Mouse (Mus musculus) cerebellum, adult 9-11 months (tissue): ENCODE results near the gene Zfp937.
"Not testable (repeated sequence)": the region's sequence is repeated elsewhere in the genome, so short reads cannot be mapped to it uniquely, and the experiment has no call there.

Source experiments
- DNase-seq: peaks from one replicate; pipeline ENCODE4 v3.0.0; 2022

Zfp937 gene

GRCm38 (mm10) chr2:150217600-150218362 is at the start of gene Zfp937:
Zfp937 (plus strand) TSS chr2:150218073.
- DNase-seq = peak; percentile 92

DNA sequence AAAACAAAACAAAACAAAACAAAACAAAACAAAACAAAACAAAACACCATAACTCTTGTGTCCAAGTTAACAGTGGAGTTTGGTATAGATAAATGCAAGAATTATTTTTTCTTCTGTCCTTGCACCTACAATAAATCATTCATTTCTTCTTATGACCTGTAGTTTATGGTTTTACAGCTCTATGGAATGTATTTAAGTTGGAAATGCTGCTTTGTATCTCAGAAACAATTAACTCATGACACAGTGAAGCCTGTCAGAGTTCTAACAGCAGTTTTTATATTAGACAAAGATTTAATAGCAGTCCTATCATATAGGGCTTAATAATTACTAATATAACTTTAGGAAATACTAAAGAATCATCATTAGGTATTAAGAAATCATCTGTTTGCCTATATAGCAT is 44.0 kb upstream of the Zfp937 start:
- no peak for DNase-seq

DNA sequence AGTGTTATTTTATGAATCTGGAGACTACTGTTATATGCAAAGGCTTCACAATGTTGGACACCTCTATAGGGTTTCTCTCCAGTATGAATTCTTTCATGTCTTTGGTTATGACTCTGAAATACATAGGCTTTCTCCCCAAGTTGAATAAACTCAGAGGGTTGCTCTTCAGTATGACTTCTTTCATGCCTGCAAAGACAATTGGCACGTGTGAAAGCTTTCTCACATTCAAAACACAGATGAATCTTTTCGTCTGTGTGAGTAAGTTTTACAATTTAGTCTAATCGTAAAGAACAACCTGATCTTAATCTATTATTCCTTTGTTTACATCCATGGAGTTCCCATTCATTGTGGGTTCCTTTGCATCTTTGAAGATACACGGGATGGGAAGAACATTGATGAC is 38.3 kb upstream of the Zfp937 start, which contains the start of gene Gm10770:
Gene Gm10770 (minus strand): TSS at position 101 of the 400 bp plus-strand sequence.
- not testable (repeated sequence) for DNase-seq

- not testable (repeated sequence) for DNase-seq
Observed at GRCm38 (mm10) chr2:150181046-150181445, 36.8 kb upstream of the Zfp937 start.

DNA sequence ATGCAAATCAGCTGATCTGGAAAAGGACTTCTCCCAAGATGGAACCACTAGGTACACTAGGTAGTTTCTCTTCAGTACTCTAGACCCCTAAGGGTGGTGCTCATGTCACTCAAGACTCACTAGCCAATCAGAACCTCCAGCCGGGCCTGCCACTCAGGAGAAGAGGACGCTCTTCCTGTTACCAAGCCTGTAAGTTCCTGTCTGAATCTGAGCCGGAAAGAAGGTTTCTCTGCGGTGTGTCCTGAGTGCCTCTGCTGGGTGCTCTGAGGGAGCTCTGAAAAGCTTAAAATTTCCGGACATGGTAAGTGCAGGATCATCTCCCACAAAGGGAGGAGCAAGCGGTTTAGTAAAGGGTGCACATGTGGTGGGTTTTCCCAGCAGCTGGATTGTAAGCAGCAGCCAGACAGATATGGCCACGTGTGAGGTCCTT is 36.3 kb upstream of the Zfp937 start, which contains the start of gene Gm14139:
Gene Gm14139 (plus strand): TSS at position 186 of the 430 bp plus-strand sequence.
- not testable (repeated sequence) for DNase-seq

DNA sequence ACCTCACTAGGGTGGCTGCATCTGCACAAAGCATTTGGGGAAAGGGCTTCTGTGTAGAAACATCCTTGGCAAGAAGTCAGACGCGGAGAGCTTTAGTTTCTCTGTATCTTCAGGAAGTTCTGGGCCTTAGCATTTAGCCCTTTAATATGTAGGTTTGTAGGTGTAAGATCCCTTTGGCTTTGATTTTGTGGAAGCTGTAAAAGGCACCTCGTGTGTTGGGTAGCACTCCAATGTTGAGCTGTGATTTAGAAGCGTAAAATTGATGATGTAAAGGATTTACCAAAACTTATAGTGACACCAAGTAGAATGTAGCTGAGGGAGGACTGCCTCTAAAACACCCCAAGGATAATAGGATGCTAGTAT is 471 bp downstream of the Zfp937 start:
- not testable (repeated sequence) for DNase-seq

- not testable (repeated sequence) for DNase-seq
Observed at GRCm38 (mm10) chr2:150223263-150223662, 5.4 kb downstream of the Zfp937 start.

DNA sequence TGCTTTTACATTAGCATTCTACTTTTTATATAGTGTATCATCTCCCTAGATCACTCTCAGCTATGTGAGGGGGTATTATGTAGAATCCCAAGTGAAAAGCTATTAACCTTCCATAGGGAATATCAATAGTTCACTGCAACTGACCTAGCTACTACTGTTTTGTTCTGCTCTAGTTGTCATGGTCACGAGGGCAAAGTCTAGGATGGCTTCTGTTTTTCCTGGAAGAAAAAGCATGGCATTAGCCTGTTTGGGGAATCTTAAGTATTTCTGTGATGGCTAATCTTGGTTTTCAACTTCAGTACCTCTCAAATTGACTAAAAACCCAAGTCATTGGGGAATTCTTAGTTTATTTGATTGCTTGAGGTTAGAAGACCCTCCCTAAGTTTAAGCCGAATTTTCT is 25.3 kb downstream of the Zfp937 start:
- DNase-seq = no peak

DNA sequence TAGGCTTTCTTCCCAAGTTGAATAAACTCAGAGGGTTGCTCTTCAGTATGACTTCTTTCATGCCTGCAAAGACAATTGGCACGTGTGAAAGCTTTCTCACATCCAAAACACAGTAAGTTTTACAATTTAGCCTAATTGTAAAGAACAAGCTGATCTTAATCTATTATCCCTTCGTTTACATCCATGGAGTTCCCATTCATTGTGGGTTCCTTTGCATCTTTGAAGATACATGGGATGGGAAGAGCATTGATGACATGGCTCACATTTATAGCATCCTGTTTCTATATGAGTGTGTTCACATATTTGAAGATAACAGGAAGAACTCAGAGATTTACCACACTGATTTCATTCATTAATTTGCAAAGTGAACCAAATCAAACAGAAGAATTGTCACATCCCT is 37.6 kb downstream of the Zfp937 start, which contains the start of gene Gm21994:
Gene Gm21994 (minus strand): TSS at position 101 of the 400 bp plus-strand sequence.
- DNase-seq = not testable (repeated sequence)

- DNase-seq = not testable (repeated sequence)
Observed at GRCm38 (mm10) chr2:150256861-150257260, 39.0 kb downstream of the Zfp937 start.

GRCm38 (mm10) chr2:150257291-150257690 is 39.4 kb downstream of the Zfp937 start, which contains the start of gene Gm14124:
Gm14124 (plus strand) TSS chr2:150257517.
- not testable (repeated sequence) for DNase-seq
